Mouse (Mus musculus) olfactory bulb, adult 2 months (tissue): ENCODE results near the gene Lcp2.

ENCODE experiments used
- CTCF ChIP-seq: fragments of 200-500 bp; IDR thresholded peaks from 2 replicates; pipeline ENCODE4 v1.5.1; 2012; ENCODE audit warnings: low read depth, mild to moderate bottlenecking, low read length, moderate library complexity; ENCODE audit not compliant: insufficient read depth
- POLR2A ChIP-seq: fragments of 200-500 bp; IDR thresholded peaks from 2 replicates; pipeline ENCODE4 v1.6.1; 2012; ENCODE audit warnings: mild to moderate bottlenecking, low read depth, low read length, moderate library complexity; ENCODE audit not compliant: insufficient read depth

DNA sequence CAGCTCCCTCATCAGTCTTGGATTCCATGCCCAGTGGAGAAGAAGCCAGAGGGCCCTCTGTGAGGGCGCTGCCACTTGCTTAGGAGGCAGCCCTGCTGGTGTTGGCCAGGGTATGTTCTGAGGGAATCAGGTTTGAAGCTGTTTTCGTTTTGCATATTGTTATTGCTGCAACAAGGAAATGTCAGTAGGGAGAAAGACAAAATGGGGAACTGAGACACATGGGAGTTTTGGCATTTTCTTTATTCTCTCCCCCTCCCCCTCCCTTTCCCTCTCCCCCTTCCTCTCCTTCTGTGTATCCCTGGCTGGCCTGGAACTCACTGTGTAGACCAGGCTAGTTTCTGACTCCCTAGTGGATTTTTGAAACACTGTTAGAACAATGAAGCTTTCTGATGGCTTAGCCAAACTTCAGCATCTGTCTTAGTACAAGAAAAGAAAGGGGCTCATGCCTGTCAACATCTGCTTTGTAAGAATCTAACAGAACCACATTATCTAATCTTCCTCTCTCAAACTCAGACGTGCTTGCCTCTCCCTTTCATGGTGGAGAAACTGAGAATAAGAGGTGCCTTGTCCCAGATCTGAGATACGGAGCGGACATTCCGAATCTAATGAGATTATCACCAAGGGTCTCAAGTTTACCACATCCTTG, 34.6 kb upstream of the Lcp2 start:
- TF ChIP-seq POLR2A (no peak), CTCF (no peak)
